Mouse (Mus musculus): ENCODE data around the gene Tnf. TPM values are rescaled to one million over a fixed set of nuclear protein-coding genes. Genes with fewer than 3 reads are reported as not detected.
"Not testable (repeated sequence)": the region's sequence is repeated elsewhere in the genome, so short reads cannot be mapped to it uniquely, and the experiment has no call there.

Gene Tnf
- polyA plus RNA-seq, 1 experiment = 0.05 TPM

DNA sequence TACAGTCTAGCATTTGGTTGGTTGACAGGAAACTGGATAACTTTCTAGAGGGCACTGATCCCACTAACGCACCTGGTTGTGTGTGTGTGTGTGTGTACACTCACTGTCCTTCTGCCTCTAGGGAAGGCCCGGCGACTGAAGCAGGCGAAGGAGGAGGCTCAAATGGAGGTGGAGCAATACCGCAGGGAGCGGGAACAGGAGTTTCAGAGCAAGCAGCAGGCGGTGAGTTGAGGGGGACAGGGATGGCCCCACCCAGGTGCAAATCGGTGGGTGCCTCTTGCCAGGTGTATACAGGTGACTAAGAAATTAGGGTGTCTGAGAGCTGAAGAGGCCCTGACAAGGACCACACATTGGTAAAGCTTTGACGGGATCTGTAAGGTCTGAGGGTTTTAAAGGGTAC, 35.2 kb upstream of the Tnf start:
- peaks cover 18% of the 10 kb centered on the region for H3K79me2 ChIP-seq (ENCODE audit: control insufficient read depth, insufficient read depth)
- H3K27me3 ChIP-seq (ENCODE audit: control insufficient read depth, insufficient read depth, insufficient read length) = no peaks in the 10 kb centered on the region
- peaks cover 3% of the 10 kb centered on the region for H3K36me3 ChIP-seq (ENCODE audit: control insufficient read depth, insufficient read depth)
- no peak overlapping the region for H3K4me3 ChIP-seq
- no peak for TF ChIP-seq TCF3 (IDR thresholded peaks at IDR 0.05; ENCODE audit: insufficient read length, low read depth)
- no peak for TF ChIP-seq REST (IDR thresholded peaks at IDR 0.05; ENCODE audit: insufficient read depth, insufficient read length)
- no peak for TF ChIP-seq POLR2AphosphoS2 (IDR thresholded peaks at IDR 0.05; ENCODE audit: insufficient read length, low read depth)
- no peak for TF ChIP-seq TCF12 (IDR thresholded peaks at IDR 0.05; ENCODE audit: insufficient read depth, poor library complexity, severe bottlenecking)
- no peak for TF ChIP-seq MAX (IDR thresholded peaks at IDR 0.05; ENCODE audit: low read depth)
- TF ChIP-seq SRF (IDR thresholded peaks at IDR 0.05; ENCODE audit: control insufficient read depth, insufficient read length, low read depth) = no peak
- no peak for TF ChIP-seq E2F4 (IDR thresholded peaks at IDR 0.05; ENCODE audit: insufficient read depth)
- no peak for TF ChIP-seq MYOG (IDR thresholded peaks at IDR 0.05; ENCODE audit: control insufficient read depth in 1 of 3, insufficient read depth in 1 of 3, insufficient read length in 2 of 3, low read depth in 2 of 3)
- no peak overlapping the region for H3K4me2 ChIP-seq (ENCODE audit: low read depth)
- H3ac ChIP-seq (ENCODE audit: control insufficient read depth, insufficient read length) = no peak overlapping the region

DNA sequence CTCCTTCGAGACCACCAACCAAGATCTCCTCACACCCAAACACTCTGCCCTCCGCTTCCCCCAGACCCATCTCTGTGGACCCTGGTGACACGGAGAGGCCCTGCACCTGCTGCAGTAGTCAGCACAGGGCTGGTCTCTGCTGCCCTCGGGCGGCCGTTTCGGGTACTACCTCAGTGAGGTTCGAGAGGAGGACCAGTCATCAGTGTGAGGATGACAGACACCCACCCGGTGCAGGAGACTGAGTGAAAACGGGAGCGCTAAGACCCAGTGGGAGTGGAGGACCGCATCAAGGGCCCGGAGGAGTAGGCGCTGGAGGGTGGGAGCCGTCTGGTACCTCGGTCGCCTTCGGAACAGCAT, 34.6 kb upstream of the Tnf start:
- Histone ChIP-seq H3K27me3 (ENCODE audit: control insufficient read depth, insufficient read depth, insufficient read length) (no peaks in the 10 kb centered on the region), H3K4me3 (peak overlapping the region; percentile 94), H3K36me3 (ENCODE audit: control insufficient read depth, insufficient read depth) (peaks cover 3% of the 10 kb centered on the region), H3ac (ENCODE audit: control insufficient read depth, insufficient read length) (peak overlapping the region; percentile 80), H3K79me2 (ENCODE audit: control insufficient read depth, insufficient read depth) (peaks cover 16% of the 10 kb centered on the region), H3K4me2 (ENCODE audit: low read depth) (peak overlapping the region; percentile 92)
- TF ChIP-seq TCF3 (IDR thresholded peaks at IDR 0.05; ENCODE audit: insufficient read length, low read depth) (no peak), CEBPB (IDR thresholded peaks at IDR 0.05; ENCODE audit: insufficient read depth, poor library complexity, severe bottlenecking) (no peak), MAX (IDR thresholded peaks at IDR 0.05; ENCODE audit: low read depth) (no peak), MYOG (IDR thresholded peaks at IDR 0.05; ENCODE audit: control insufficient read depth in 1 of 3, insufficient read depth in 1 of 3, insufficient read length in 2 of 3, low read depth in 2 of 3) (peak; percentile 8 to 89 (median 78)), SRF (IDR thresholded peaks at IDR 0.05; ENCODE audit: control insufficient read depth, insufficient read length, low read depth) (no peak), POLR2AphosphoS2 (IDR thresholded peaks at IDR 0.05; ENCODE audit: insufficient read length, low read depth) (peak; percentile 54), USF1 (IDR thresholded peaks at IDR 0.05; ENCODE audit: low read depth) (no peak), MYOD1 (IDR thresholded peaks at IDR 0.05; ENCODE audit: control insufficient read depth in 1 of 3, insufficient read length in 2 of 3, low read depth in 2 of 3) (peak; percentile 22 to 95 (median 88)), TCF12 (IDR thresholded peaks at IDR 0.05; ENCODE audit: insufficient read depth, poor library complexity, severe bottlenecking) (no peak), REST (IDR thresholded peaks at IDR 0.05; ENCODE audit: insufficient read depth, insufficient read length) (no peak), POLR2A (IDR thresholded peaks at IDR 0.05; ENCODE audit: insufficient read length, low read depth) (no peak), E2F4 (IDR thresholded peaks at IDR 0.05; ENCODE audit: insufficient read depth) (no peak)

DNA sequence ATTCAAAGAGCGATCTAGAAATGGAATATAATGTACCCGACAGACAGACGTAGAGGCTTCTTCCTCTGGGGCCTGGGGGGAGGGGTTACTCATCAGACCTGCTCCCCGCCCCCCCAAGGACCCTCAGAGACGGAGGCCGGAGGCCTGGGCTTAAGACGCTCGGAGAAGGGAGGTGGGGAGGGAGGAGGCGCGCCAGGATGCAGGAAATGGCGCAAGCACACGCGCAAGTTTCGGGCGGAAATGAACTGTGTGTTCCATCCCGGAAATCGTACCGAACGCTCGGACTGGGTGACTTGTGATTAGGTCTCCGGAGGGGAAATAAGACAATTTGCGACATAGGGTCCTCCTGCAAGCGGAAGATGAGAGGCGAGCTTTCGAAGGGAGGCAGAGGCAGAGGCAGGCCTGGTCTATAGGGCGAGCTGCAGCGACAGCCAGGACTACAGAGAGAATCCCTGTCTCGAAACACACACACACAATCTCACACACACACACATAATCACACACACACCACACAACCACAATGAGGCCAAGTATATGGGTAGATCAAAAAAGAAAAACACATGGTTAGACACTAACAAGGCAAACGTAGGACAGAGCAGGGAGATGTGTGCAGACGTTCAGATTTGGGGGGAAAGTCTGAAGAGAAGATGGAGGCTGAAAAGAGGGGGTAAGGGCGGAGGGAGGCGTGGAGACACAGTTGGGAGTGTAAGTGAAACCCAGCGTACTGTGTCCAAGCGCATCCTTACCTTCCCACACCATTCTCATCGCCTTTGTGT, 34.0 kb upstream of the Tnf start, which contains the start of gene Nfkbil1:
Nfkbil1 (minus strand) TSS at position 179 of the 776 bp plus-strand sequence.
- peak within 1 kb of the TSS; percentile 92 for H3K4me2 ChIP-seq (ENCODE audit: low read depth)
- peak within 1 kb of the TSS; percentile 80 for H3ac ChIP-seq (ENCODE audit: control insufficient read depth, insufficient read length)
- peaks cover 3% of the 10 kb centered on the region for H3K36me3 ChIP-seq (ENCODE audit: control insufficient read depth, insufficient read depth)

DNA sequence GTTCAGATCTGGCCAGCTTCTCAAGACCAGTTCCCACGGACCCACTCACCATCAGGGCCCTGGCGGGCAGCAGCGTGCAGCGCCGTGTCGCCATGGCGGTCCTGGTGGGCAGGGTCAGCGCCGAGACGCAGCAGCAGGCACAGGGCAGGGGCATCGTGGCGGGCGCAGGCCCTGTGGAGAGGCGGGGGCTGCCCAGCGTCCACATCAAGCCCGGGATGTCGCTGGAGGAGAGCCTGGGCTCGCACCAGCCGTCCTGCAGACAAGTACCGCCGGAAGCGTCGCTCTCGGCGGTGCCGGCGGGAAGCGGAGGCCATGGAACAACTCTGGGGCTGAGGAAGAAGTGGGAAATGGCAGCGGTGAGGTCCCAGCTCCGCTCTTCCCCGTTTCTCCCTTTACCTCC, 33.1 kb upstream of the Tnf start:
- Histone ChIP-seq H3K4me2 (ENCODE audit: low read depth) (peak overlapping the region; percentile 80), H3K79me2 (ENCODE audit: control insufficient read depth, insufficient read depth) (peaks cover 21% of the 10 kb centered on the region), H3K27me3 (ENCODE audit: control insufficient read depth, insufficient read depth, insufficient read length) (no peaks in the 10 kb centered on the region), H3K4me3 (peak overlapping the region; percentile 94), H3K36me3 (ENCODE audit: control insufficient read depth, insufficient read depth) (peaks cover 5% of the 10 kb centered on the region), H3ac (ENCODE audit: control insufficient read depth, insufficient read length) (peak overlapping the region; percentile 80)
- TF ChIP-seq MAX (IDR thresholded peaks at IDR 0.05; ENCODE audit: low read depth) (no peak), MYOD1 (IDR thresholded peaks at IDR 0.05; ENCODE audit: control insufficient read depth in 1 of 3, insufficient read length in 2 of 3, low read depth in 2 of 3) (peak in 1 of 3 experiments; percentile 31), CEBPB (IDR thresholded peaks at IDR 0.05; ENCODE audit: insufficient read depth, poor library complexity, severe bottlenecking) (no peak), REST (IDR thresholded peaks at IDR 0.05; ENCODE audit: insufficient read depth, insufficient read length) (peak; percentile 44), SRF (IDR thresholded peaks at IDR 0.05; ENCODE audit: control insufficient read depth, insufficient read length, low read depth) (no peak), TCF3 (IDR thresholded peaks at IDR 0.05; ENCODE audit: insufficient read length, low read depth) (no peak), TCF12 (IDR thresholded peaks at IDR 0.05; ENCODE audit: insufficient read depth, poor library complexity, severe bottlenecking) (no peak), USF1 (IDR thresholded peaks at IDR 0.05; ENCODE audit: low read depth) (no peak), E2F4 (IDR thresholded peaks at IDR 0.05; ENCODE audit: insufficient read depth) (no peak), MYOG (IDR thresholded peaks at IDR 0.05; ENCODE audit: control insufficient read depth in 1 of 3, insufficient read depth in 1 of 3, insufficient read length in 2 of 3, low read depth in 2 of 3) (peak in 2 of 3 experiments; percentile 21 to 43), POLR2A (IDR thresholded peaks at IDR 0.05; ENCODE audit: insufficient read length, low read depth) (peak; percentile 85), POLR2AphosphoS2 (IDR thresholded peaks at IDR 0.05; ENCODE audit: insufficient read length, low read depth) (peak; percentile 81)

More for the DNA sequence above, 34.0 kb upstream of the Tnf start, which contains the start of gene Nfkbil1:
- TF ChIP-seq POLR2A (IDR thresholded peaks at IDR 0.05; ENCODE audit: insufficient read length, low read depth) (peak; percentile 72), MYOD1 (IDR thresholded peaks at IDR 0.05; ENCODE audit: control insufficient read depth in 1 of 3, insufficient read length in 2 of 3, low read depth in 2 of 3) (peak in 1 of 3 experiments; percentile 12), SRF (IDR thresholded peaks at IDR 0.05; ENCODE audit: control insufficient read depth, insufficient read length, low read depth) (no peak), POLR2AphosphoS2 (IDR thresholded peaks at IDR 0.05; ENCODE audit: insufficient read length, low read depth) (peak; percentile 82), CEBPB (IDR thresholded peaks at IDR 0.05; ENCODE audit: insufficient read depth, poor library complexity, severe bottlenecking) (0 out of 2 replicates have a peak, but pooled peaks have one; percentile 29)
- Histone ChIP-seq H3K4me3 (peak within 1 kb of the TSS; percentile 94), H3K27me3 (ENCODE audit: control insufficient read depth, insufficient read depth, insufficient read length) (no peaks in the 10 kb centered on the region), H3K79me2 (ENCODE audit: control insufficient read depth, insufficient read depth) (peaks cover 21% of the 10 kb centered on the region)

DNA sequence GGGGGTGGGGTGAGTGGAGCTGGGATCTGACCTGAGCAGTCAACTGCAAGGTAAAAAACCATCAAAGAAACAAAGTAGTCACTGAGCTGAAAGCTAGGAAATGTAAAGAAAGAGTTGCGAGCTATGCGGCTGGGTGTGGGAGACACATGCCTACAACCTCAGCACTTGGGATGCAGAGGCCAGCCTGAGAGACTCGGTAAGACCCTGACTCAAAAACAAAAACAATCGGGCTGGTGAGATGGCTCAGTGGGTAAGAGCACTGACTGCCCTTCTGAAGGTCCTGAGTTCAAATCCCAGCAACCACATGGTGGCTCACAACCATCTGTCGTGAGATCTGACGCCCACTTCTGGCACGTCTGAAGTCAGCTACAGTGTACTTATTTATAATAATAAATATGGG, 32.3 kb upstream of the Tnf start:
- H3K4me3 ChIP-seq = peak overlapping the region; percentile 94
- H3K27me3 ChIP-seq (ENCODE audit: control insufficient read depth, insufficient read depth, insufficient read length) = not testable (repeated sequence)
- H3K36me3 ChIP-seq (ENCODE audit: control insufficient read depth, insufficient read depth) = peaks cover 12% of the 10 kb centered on the region
- H3K79me2 ChIP-seq (ENCODE audit: control insufficient read depth, insufficient read depth) = peaks cover 21% of the 10 kb centered on the region
- peak overlapping the region; percentile 80 for H3K4me2 ChIP-seq (ENCODE audit: low read depth)
- H3ac ChIP-seq (ENCODE audit: control insufficient read depth, insufficient read length) = peak overlapping the region; percentile 80

All from myocyte (in vitro differentiated cells).